Mouse (Mus musculus) heart, adult 2 months (tissue): ENCODE data around the gene Nop2.

Experiments
- CTCF ChIP-seq: fragments of 200-600 bp; IDR thresholded peaks from 2 replicates; pipeline ENCODE4 v1.8.1; 2022; ENCODE audit warnings: antibody characterized with exemption, mild to moderate bottlenecking, moderate library complexity
- EP300 ChIP-seq: fragments of 200-500 bp; IDR thresholded peaks from 2 replicates; pipeline ENCODE4 v1.6.1; 2011; ENCODE audit warnings: low read depth, low read length, control low read depth; ENCODE audit not compliant: insufficient read depth
- POLR2A ChIP-seq: fragments of 200-500 bp; IDR thresholded peaks from 2 replicates; pipeline ENCODE4 v1.6.1; 2011; ENCODE audit warnings: mild to moderate bottlenecking, low read depth, low read length, control low read depth; ENCODE audit not compliant: insufficient read depth

GRCm38 (mm10) chr6:125193390-125193789 lies 61.7 kb downstream of the Nop2 start:
- no peak for TF ChIP-seq EP300
- no peak for TF ChIP-seq CTCF
- no peak for TF ChIP-seq POLR2A
